Mouse (Mus musculus): ENCODE measurements around the gene Pwwp2a. TPM values are rescaled to one million over a fixed set of nuclear protein-coding genes. Genes with fewer than 3 reads are reported as not detected.
A peak's percentile ranks its signal among the peaks of the same experiment; 100 is the strongest.

The Pwwp2a gene
- polyA plus RNA-seq, 3 experiments from 2014 or later, result 23.5 to 33.3 (median 26.3) TPM

- no peak for ATAC-seq
Observed at GRCm38 (mm10) chr11:43727796-43728195, 46.0 kb downstream of the Pwwp2a start.

DNA sequence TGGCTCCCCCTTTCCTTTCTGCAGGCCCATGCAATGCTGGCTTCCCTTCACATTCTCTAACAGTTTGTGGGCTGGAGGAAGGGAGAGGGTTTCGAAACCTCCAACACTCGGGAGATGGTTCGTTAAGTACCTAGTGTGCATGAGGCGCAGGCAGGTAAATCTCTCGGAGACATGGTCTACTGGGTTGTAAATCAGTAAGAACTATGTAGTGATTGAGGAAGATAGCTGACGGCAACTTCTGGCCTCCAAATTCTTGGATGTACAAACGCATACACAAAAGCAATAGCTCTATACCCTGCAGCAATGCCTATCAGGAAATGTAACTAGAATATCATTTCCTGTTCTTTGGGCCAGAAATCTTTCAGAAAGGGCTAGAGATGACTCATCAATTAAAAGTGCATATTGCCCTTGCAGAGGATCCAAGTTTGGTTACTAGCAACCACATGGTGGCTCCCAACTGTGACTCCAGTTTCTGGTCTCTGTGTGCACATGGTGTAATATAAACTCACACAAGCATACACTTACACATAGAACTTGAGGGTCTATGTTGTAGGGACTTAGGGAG, 47.0 kb downstream of the Pwwp2a start:
- peak; percentile 73 for ATAC-seq

- ATAC-seq, result peak; percentile 99
Observed at GRCm38 (mm10) chr11:43747233-43748226, 65.7 kb downstream of the Pwwp2a start, which contains the start of gene Ttc1. Gene Ttc1 (minus strand): TSS chr11:43748008.

- no peak for ATAC-seq
Observed at GRCm38 (mm10) chr11:43751542-43751941, 69.7 kb downstream of the Pwwp2a start.

DNA sequence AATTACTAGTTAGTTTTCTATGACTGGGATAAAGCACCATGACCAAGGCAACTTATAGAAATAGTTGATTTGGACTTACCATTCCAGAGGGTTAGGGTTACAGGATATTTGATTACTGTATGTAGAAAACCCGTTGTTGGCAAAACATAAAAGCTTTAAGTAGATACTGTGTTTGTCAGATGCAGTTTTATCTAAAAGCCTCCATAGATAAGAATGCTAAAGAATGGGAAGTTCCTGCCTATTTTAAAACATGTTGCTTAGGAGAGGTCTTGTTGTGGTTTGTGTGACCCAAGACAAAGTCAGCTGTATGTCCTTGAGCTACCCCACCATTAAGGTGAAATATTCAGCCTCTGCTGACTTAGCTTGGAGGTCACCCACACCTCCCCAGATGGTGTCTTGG, 72.8 kb downstream of the Pwwp2a start:
- ATAC-seq, result no peak

GRCm38 (mm10) chr11:43755411-43755810, 73.6 kb downstream of the Pwwp2a start:
- no peak for ATAC-seq

DNA sequence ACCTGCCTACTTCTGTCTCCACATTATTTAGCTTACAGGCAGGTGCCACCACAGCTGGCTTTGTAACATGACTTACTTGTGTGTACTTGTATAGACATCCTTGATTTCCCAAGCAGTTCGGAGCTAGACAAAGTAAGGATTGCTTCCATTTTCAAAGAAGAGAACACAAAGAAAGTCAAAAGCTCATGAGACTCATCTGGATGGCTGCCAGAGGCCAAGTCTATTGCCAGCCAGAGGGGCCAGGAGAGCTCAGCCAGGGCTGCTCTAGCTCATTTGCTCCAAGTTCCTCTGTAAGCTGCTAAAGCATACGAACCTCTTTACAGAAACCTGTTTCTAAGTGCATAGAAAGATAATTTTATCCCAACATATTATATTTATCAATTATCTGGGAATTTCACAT, 76.6 kb downstream of the Pwwp2a start:
- no peak for ATAC-seq

DNA sequence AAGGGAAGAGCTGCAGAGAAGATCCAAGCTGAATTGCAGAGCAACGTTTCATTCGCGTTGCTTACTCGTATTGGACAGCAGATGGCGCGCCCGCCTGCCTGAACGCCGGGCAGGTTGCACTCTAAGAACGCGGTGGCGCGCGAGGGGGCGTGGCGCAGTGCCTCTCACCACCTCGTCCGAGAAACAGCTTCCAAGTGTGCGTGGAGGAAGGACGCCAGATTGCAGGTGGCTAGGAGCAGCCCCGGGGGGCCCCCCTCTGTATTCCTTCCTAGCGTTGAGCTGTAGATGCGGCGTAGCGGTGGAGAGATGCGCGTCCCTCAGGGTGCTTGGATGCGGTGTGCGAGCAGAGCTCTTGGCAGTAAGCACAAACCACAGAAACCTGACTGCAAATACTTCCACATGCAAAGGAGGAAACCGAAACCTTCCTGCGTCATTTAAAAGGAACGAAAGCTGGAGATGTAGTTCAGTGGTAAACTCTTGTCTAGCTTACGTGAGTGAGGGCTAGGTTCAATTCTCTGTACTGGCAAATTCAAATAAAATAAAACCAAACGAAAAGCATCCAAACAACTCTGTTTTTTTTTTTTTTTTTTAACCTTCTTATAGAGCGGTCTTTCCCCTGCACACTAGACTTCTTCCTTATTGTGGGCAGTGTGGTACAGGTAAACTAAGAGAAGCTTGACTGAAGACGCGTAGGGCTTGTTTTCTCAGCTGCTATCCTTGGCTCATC, 85.3 kb downstream of the Pwwp2a start:
- ATAC-seq, result peak; percentile 83

DNA sequence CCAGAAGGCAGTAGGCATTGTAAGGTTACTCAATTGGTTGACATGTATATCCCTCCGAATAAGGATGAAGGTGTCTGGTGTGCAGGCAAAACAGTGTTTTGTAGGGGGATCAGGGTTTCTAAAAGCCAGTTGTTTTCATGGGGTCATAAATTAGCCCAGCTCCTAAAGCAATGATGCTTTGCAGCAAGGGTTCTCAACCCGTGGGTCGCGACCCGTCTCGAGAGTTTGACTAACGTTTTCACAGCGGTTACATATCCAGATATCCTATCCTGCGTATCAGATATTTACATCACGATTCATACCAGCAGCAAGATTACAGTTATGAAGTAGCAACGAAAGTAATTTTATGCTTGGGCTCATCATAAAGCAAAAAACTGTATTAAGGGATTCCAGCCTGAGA, 86.0 kb downstream of the Pwwp2a start:
- no peak for ATAC-seq

- ATAC-seq, result no peak
Observed at GRCm38 (mm10) chr11:43770110-43770509, 88.3 kb downstream of the Pwwp2a start.

Other genes with a start within 250 kb of the Pwwp2a start
- 100 to 1,000 TPM; 102 to 127 (median 108) TPM for gene Slu7, start 248.3 kb upstream of the Pwwp2a start, polyA plus RNA-seq (2017; shearing (Covaris generic))
- gene C1qtnf2, start 207.7 kb upstream of the Pwwp2a start, polyA plus RNA-seq (2017; shearing (Covaris generic)), result not detected
- gene Ccnjl, start 153.2 kb upstream of the Pwwp2a start, polyA plus RNA-seq (2017; shearing (Covaris generic)), result not detected
- under 1 TPM in 1 of 3 experiments, not detected in 2; 0.16 TPM for gene 4933415A04Rik, start 95.0 kb upstream of the Pwwp2a start, polyA plus RNA-seq (2017; shearing (Covaris generic))
- gene Fabp6, start 80.5 kb upstream of the Pwwp2a start, polyA plus RNA-seq (2017; shearing (Covaris generic)), result not detected
- gene Ttc1, start 66.0 kb downstream of the Pwwp2a start, polyA plus RNA-seq (2017; shearing (Covaris generic)), result 100 to 1,000 TPM; 104 to 107 (median 107) TPM
- not detected for gene Adra1b, start 219.2 kb downstream of the Pwwp2a start, polyA plus RNA-seq (2017; shearing (Covaris generic))